Mouse (Mus musculus): ENCODE results near the gene Ifnl3. TPM values are rescaled to one million over a fixed set of nuclear protein-coding genes. Genes with fewer than 3 reads are reported as not detected.

Ifnl3 gene
- polyA plus RNA-seq, 1 experiment from 2014 or later, result not detected

GRCm38 (mm10) chr7:28567539-28567938, 44.9 kb downstream of the Ifnl3 start:
- H3K27me3 ChIP-seq (ENCODE audit: control insufficient read depth, insufficient read depth, low read length), result no peaks in the 10 kb centered on the region
- ATAC-seq (ENCODE audit: low read depth), result no peak
- H3K9ac ChIP-seq (replicated peaks; ENCODE audit: low read depth, low read length), result no peak overlapping the region
- WGBS, result 93% methylated on average over 4 of the region's 4 CpGs
- H3K9me3 ChIP-seq (ENCODE audit: control insufficient read depth, low read length), result no peaks in the 10 kb centered on the region
- 0 out of 2 replicates have a peak, but pooled peaks cover 3% of the 10 kb centered on the region for H3K4me1 ChIP-seq (ENCODE audit: control insufficient read depth, insufficient read depth, low read length)
- no peak overlapping the region for H3K4me3 ChIP-seq (ENCODE audit: low read depth, low read length)
- H3K36me3 ChIP-seq (ENCODE audit: control insufficient read depth, insufficient read depth, low read length), result peaks cover 27% of the 10 kb centered on the region
- no peak overlapping the region for H3K4me2 ChIP-seq (ENCODE audit: low read depth, low read length)
- H3K27ac ChIP-seq (ENCODE audit: low read depth, low read length), result no peak overlapping the region

- H3K4me1 ChIP-seq (ENCODE audit: control insufficient read depth, insufficient read depth, low read length), result 0 out of 2 replicates have a peak, but pooled peaks cover 3% of the 10 kb centered on the region
- no peak overlapping the region for H3K9ac ChIP-seq (replicated peaks; ENCODE audit: low read depth, low read length)
- H3K4me2 ChIP-seq (ENCODE audit: low read depth, low read length), result no peak overlapping the region
- H3K4me3 ChIP-seq (ENCODE audit: low read depth, low read length), result no peak overlapping the region
- H3K27ac ChIP-seq (ENCODE audit: low read depth, low read length), result no peak overlapping the region
- H3K36me3 ChIP-seq (ENCODE audit: control insufficient read depth, insufficient read depth, low read length), result peaks cover 27% of the 10 kb centered on the region
- no peaks in the 10 kb centered on the region for H3K27me3 ChIP-seq (ENCODE audit: control insufficient read depth, insufficient read depth, low read length)
- ATAC-seq (ENCODE audit: low read depth), result no peak
- no peaks in the 10 kb centered on the region for H3K9me3 ChIP-seq (ENCODE audit: control insufficient read depth, low read length)
These were observed 45.6 kb downstream of the Ifnl3 start for GRCm38 (mm10) chr7:28568253-28568652.

- H3K36me3 ChIP-seq (ENCODE audit: control insufficient read depth, insufficient read depth, low read length), result peaks cover 11% of the 10 kb centered on the region
- no peak overlapping the region for H3K27ac ChIP-seq (ENCODE audit: low read depth, low read length)
- H3K27me3 ChIP-seq (ENCODE audit: control insufficient read depth, insufficient read depth, low read length), result no peaks in the 10 kb centered on the region
- H3K4me3 ChIP-seq (ENCODE audit: low read depth, low read length), result no peak overlapping the region
- no peak overlapping the region for H3K4me2 ChIP-seq (ENCODE audit: low read depth, low read length)
- H3K9me3 ChIP-seq (ENCODE audit: control insufficient read depth, low read length), result no peaks in the 10 kb centered on the region
- no peak overlapping the region for H3K9ac ChIP-seq (replicated peaks; ENCODE audit: low read depth, low read length)
- no peak for ATAC-seq (ENCODE audit: low read depth)
- H3K4me1 ChIP-seq (ENCODE audit: control insufficient read depth, insufficient read depth, low read length), result 0 out of 2 replicates have a peak, but pooled peaks cover 3% of the 10 kb centered on the region
- WGBS, result 72% methylated on average over 12 of the region's 12 CpGs
These were observed 47.8 kb downstream of the Ifnl3 start for GRCm38 (mm10) chr7:28570291-28570981.

GRCm38 (mm10) chr7:28570982-28571682, 48.5 kb downstream of the Ifnl3 start:
- Histone ChIP-seq H3K9ac (replicated peaks; ENCODE audit: low read depth, low read length) (no peak overlapping the region), H3K4me2 (ENCODE audit: low read depth, low read length) (no peak overlapping the region), H3K27ac (ENCODE audit: low read depth, low read length) (no peak overlapping the region), H3K4me1 (ENCODE audit: control insufficient read depth, insufficient read depth, low read length) (0 out of 2 replicates have a peak, but pooled peaks cover 3% of the 10 kb centered on the region), H3K4me3 (ENCODE audit: low read depth, low read length) (no peak overlapping the region), H3K27me3 (ENCODE audit: control insufficient read depth, insufficient read depth, low read length) (no peaks in the 10 kb centered on the region), H3K36me3 (ENCODE audit: control insufficient read depth, insufficient read depth, low read length) (peaks cover 11% of the 10 kb centered on the region), H3K9me3 (ENCODE audit: control insufficient read depth, low read length) (no peaks in the 10 kb centered on the region)
- 42% methylated on average over 5 of the region's 5 CpGs for WGBS
- ATAC-seq (ENCODE audit: low read depth), result no peak

GRCm38 (mm10) chr7:28572689-28573088, 50.1 kb downstream of the Ifnl3 start:
- Histone ChIP-seq H3K27ac (ENCODE audit: low read depth, low read length) (no peak overlapping the region), H3K4me2 (ENCODE audit: low read depth, low read length) (no peak overlapping the region), H3K27me3 (ENCODE audit: control insufficient read depth, insufficient read depth, low read length) (no peaks in the 10 kb centered on the region), H3K36me3 (ENCODE audit: control insufficient read depth, insufficient read depth, low read length) (peaks cover under 1% of the 10 kb centered on the region; the same call in 1 of the 2 replicates), H3K9ac (replicated peaks; ENCODE audit: low read depth, low read length) (no peak overlapping the region), H3K4me1 (ENCODE audit: control insufficient read depth, insufficient read depth, low read length) (0 out of 2 replicates have a peak, but pooled peaks cover 3% of the 10 kb centered on the region), H3K9me3 (ENCODE audit: control insufficient read depth, low read length) (no peaks in the 10 kb centered on the region), H3K4me3 (ENCODE audit: low read depth, low read length) (no peak overlapping the region)
- ATAC-seq (ENCODE audit: low read depth), result no peak
- 91% methylated on average over 5 of the region's 5 CpGs for WGBS

- no peak overlapping the region for H3K9ac ChIP-seq (replicated peaks; ENCODE audit: low read depth, low read length)
- ATAC-seq (ENCODE audit: low read depth), result no peak
- H3K27me3 ChIP-seq (ENCODE audit: control insufficient read depth, insufficient read depth, low read length), result no peaks in the 10 kb centered on the region
- no peak overlapping the region for H3K27ac ChIP-seq (ENCODE audit: low read depth, low read length)
- 97% methylated on average over 3 of the region's 3 CpGs for WGBS
- H3K9me3 ChIP-seq (ENCODE audit: control insufficient read depth, low read length), result no peaks in the 10 kb centered on the region
- H3K4me1 ChIP-seq (ENCODE audit: control insufficient read depth, insufficient read depth, low read length), result 0 out of 2 replicates have a peak, but pooled peaks cover 3% of the 10 kb centered on the region
- H3K4me2 ChIP-seq (ENCODE audit: low read depth, low read length), result no peak overlapping the region
- no peak overlapping the region for H3K4me3 ChIP-seq (ENCODE audit: low read depth, low read length)
- H3K36me3 ChIP-seq (ENCODE audit: control insufficient read depth, insufficient read depth, low read length), result no peaks in the 10 kb centered on the region
These were observed 50.6 kb downstream of the Ifnl3 start for GRCm38 (mm10) chr7:28573236-28573635.

Small RNA genes within 50 kb of the gene (microRNA-seq; reads per million reads assigned to microRNA genes)
- gene Mir7049, result not detected

Other genes with a start within 250 kb of the Ifnl3 start
- 33.5 and 33.9 TPM in 2 replicates for gene Eid2b, start 245.1 kb upstream of the Ifnl3 start, polyA plus RNA-seq (2014; fragmentation: Nextera tagmentation; extraction: Ambion mirVana)
- 0.70 and 1.5 TPM in 2 replicates for gene Selenov, start 231.7 kb upstream of the Ifnl3 start, polyA plus RNA-seq (2014; fragmentation: Nextera tagmentation; extraction: Ambion mirVana)
- 21.2 and 21.8 TPM in 2 replicates for gene Dll3, start 220.6 kb upstream of the Ifnl3 start, polyA plus RNA-seq (2014; fragmentation: Nextera tagmentation; extraction: Ambion mirVana)
- gene Timm50, start 210.8 kb upstream of the Ifnl3 start, polyA plus RNA-seq (2014; fragmentation: Nextera tagmentation; extraction: Ambion mirVana), result 132 and 139 TPM in 2 replicates
- gene Supt5, start 184.1 kb upstream of the Ifnl3 start, polyA plus RNA-seq (2014; fragmentation: Nextera tagmentation; extraction: Ambion mirVana), result 77.1 and 87.1 TPM in 2 replicates
- gene Rps16, start 172.2 kb upstream of the Ifnl3 start, polyA plus RNA-seq (2014; fragmentation: Nextera tagmentation; extraction: Ambion mirVana), result 498 and 551 TPM in 2 replicates
- gene Plekhg2, start 150.2 kb upstream of the Ifnl3 start, polyA plus RNA-seq (2014; fragmentation: Nextera tagmentation; extraction: Ambion mirVana), result 15.9 and 23.5 TPM in 2 replicates
- 2.6 and 3.7 TPM in 2 replicates for gene Zfp36, start 142.6 kb upstream of the Ifnl3 start, polyA plus RNA-seq (2014; fragmentation: Nextera tagmentation; extraction: Ambion mirVana)
- 38.3 and 42.2 TPM in 2 replicates for gene Med29, start 130.1 kb upstream of the Ifnl3 start, polyA plus RNA-seq (2014; fragmentation: Nextera tagmentation; extraction: Ambion mirVana)
- gene Paf1, start 129.9 kb upstream of the Ifnl3 start, polyA plus RNA-seq (2014; fragmentation: Nextera tagmentation; extraction: Ambion mirVana), result 81.9 and 87.2 TPM in 2 replicates
- 1.8 and 3.9 TPM in 2 replicates for gene Gmfg, start 85.4 kb upstream of the Ifnl3 start, polyA plus RNA-seq (2014; fragmentation: Nextera tagmentation; extraction: Ambion mirVana)
- gene Lrfn1, start 70.9 kb upstream of the Ifnl3 start, polyA plus RNA-seq (2014; fragmentation: Nextera tagmentation; extraction: Ambion mirVana), result 18.8 and 23.4 TPM in 2 replicates
- not detected in 2 replicates for gene Ifnl2, start 12.4 kb upstream of the Ifnl3 start, polyA plus RNA-seq (2014; fragmentation: Nextera tagmentation; extraction: Ambion mirVana)
- not detected in 2 replicates for gene Sycn, start 18.0 kb downstream of the Ifnl3 start, polyA plus RNA-seq (2014; fragmentation: Nextera tagmentation; extraction: Ambion mirVana)
- 0.17 TPM in 1 of 2 replicates, not detected in the other for gene Nccrp1, start 24.4 kb downstream of the Ifnl3 start, polyA plus RNA-seq (2014; fragmentation: Nextera tagmentation; extraction: Ambion mirVana)
- gene Samd4b, start 75.3 kb downstream of the Ifnl3 start, polyA plus RNA-seq (2014; fragmentation: Nextera tagmentation; extraction: Ambion mirVana), result 24.3 and 25.1 TPM in 2 replicates
- 10.6 and 15.5 TPM in 2 replicates for gene Pak4, start 75.3 kb downstream of the Ifnl3 start, polyA plus RNA-seq (2014; fragmentation: Nextera tagmentation; extraction: Ambion mirVana)
- 0.19 TPM in 1 of 2 replicates, not detected in the other for gene Acp7, start 108.5 kb downstream of the Ifnl3 start, polyA plus RNA-seq (2014; fragmentation: Nextera tagmentation; extraction: Ambion mirVana)
- 6.7 and 11.8 TPM in 2 replicates for gene Fbxo27, start 170.0 kb downstream of the Ifnl3 start, polyA plus RNA-seq (2014; fragmentation: Nextera tagmentation; extraction: Ambion mirVana)
- gene Fbxo17, start 194.0 kb downstream of the Ifnl3 start, polyA plus RNA-seq (2014; fragmentation: Nextera tagmentation; extraction: Ambion mirVana), result 2.4 TPM in 2 replicates
- 109 and 126 TPM in 2 replicates for gene Mrps12, start 219.0 kb downstream of the Ifnl3 start, polyA plus RNA-seq (2014; fragmentation: Nextera tagmentation; extraction: Ambion mirVana)
- 19.3 and 19.9 TPM in 2 replicates for gene Sars2, start 219.2 kb downstream of the Ifnl3 start, polyA plus RNA-seq (2014; fragmentation: Nextera tagmentation; extraction: Ambion mirVana)
- gene Ccer2, start 233.3 kb downstream of the Ifnl3 start, polyA plus RNA-seq (2014; fragmentation: Nextera tagmentation; extraction: Ambion mirVana), result 0.79 and 0.81 TPM in 2 replicates
- 97.2 and 110 TPM in 2 replicates for gene Sirt2, start 243.9 kb downstream of the Ifnl3 start, polyA plus RNA-seq (2014; fragmentation: Nextera tagmentation; extraction: Ambion mirVana)
- 67.0 and 77.8 TPM in 2 replicates for gene Nfkbib, start 244.7 kb downstream of the Ifnl3 start, polyA plus RNA-seq (2014; fragmentation: Nextera tagmentation; extraction: Ambion mirVana)

Data from neural tube, embryonic 14.5 days (tissue).